Mouse (Mus musculus) midbrain, embryonic 14.5 days (tissue): ENCODE measurements around the gene Atxn7l3. TPM values are rescaled to one million over a fixed set of nuclear protein-coding genes. Genes with fewer than 3 reads are reported as not detected.

Experiments
- ATAC-seq: fragments of 200-750 bp; cut with Nextera tagmentation; 2 replicates; pipeline ENCODE4 v1.8.0; 2017; ENCODE audit warnings: moderate number of reproducible peaks, moderate library complexity; ENCODE audit not compliant: low FRiP score, low TSS enrichment
- DNase-seq: peaks from one replicate; pipeline ENCODE4 v3.0.0-alpha.2; 2015
- H3K27ac ChIP-seq: fragments of 300-500 bp; sonication (generic); replicated peaks from 2 replicates; pipeline ENCODE4 v1.5.1; 2014; ENCODE audit warnings: mild to moderate bottlenecking, low read depth, low read length, moderate library complexity
- H3K27me3 ChIP-seq: fragments of 300-500 bp; sonication (generic); 2 replicates; pipeline ENCODE4 v1.6.1; 2014; ENCODE audit warnings: low read length, control low read depth, mixed read lengths; ENCODE audit not compliant: control insufficient read depth, insufficient read depth
- H3K36me3 ChIP-seq: fragments of 300-500 bp; sonication (generic); 2 replicates; pipeline ENCODE4 v1.6.1; 2014; ENCODE audit warnings: low read length, control low read depth; ENCODE audit not compliant: control insufficient read depth, insufficient read depth
- H3K4me1 ChIP-seq: fragments of 300-500 bp; sonication (generic); 2 replicates; pipeline ENCODE4 v1.6.1; 2014; ENCODE audit warnings: mild to moderate bottlenecking, antibody characterized with exemption, low read length, control low read depth; ENCODE audit not compliant: control insufficient read depth, insufficient read depth
- H3K4me2 ChIP-seq: fragments of 300-500 bp; sonication (generic); 2 replicates; pipeline ENCODE4 v1.6.1; 2014; ENCODE audit warnings: mild to moderate bottlenecking, low read length, moderate library complexity
- H3K4me3 ChIP-seq: fragments of 300-500 bp; sonication (generic); replicated peaks from 2 replicates; pipeline ENCODE4 v1.5.1; 2014; ENCODE audit warnings: low read depth, low read length
- H3K9ac ChIP-seq: fragments of 300-500 bp; sonication (generic); replicated peaks from 2 replicates; pipeline ENCODE4 v1.6.1; 2014; ENCODE audit warnings: mild to moderate bottlenecking, low read length, moderate library complexity
- H3K9me3 ChIP-seq: fragments of 300-500 bp; sonication (generic); 2 replicates; pipeline ENCODE4 v1.6.1; 2016; ENCODE audit warnings: low read length, control low read depth, mixed read lengths; ENCODE audit not compliant: control insufficient read depth
- WGBS: fragments of 180-500 bp; shearing (Covaris S2); extraction: QIAGEN DNeasy Blood & Tissue Kit; methylation state at CpG from one replicate; pipeline ENCODE4 v1.1.7; 2014; 5-methylcytosine and 5-hydroxymethylcytosine counted together
- polyA plus RNA-seq: library from polyadenylated mRNA; unstranded; fragments of >200 nt; fragmentation: Nextera tagmentation; extraction: Ambion mirVana; gene quantifications from 2 replicates; pipeline ENCODE4 v1.2.1, GENCODE M21; 2014

Atxn7l3 gene
- polyA plus RNA-seq, 1 experiment from 2014 or later: 38.5 TPM

DNA sequence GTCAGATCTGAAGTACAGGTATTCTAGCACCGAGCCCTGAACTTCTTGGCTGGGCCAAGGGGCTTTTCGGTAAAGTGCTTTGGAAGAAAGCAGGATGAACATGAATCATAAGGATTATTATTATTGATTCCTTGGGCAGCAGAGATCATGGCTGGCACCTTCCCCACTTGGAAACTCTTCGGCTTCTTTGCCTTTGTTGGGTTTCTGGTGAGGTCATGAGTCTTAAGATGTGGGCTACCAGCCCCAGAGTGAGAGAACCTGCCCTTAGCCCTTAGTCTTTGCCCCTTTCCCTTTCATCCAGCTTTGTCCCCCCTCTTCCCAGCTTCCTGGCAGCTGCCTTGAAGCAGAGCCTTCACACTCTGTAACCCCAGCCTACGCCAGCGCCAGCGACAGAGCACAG, 25.5 kb upstream of the Atxn7l3 start:
- Histone ChIP-seq H3K27ac (no peak overlapping the region), H3K9ac (no peak overlapping the region), H3K36me3 (no peaks in the 10 kb centered on the region), H3K4me3 (no peak overlapping the region), H3K27me3 (no peaks in the 10 kb centered on the region), H3K4me1 (0 out of 2 replicates have a peak, but pooled peaks cover 13% of the 10 kb centered on the region), H3K4me2 (no peak overlapping the region), H3K9me3 (no peaks in the 10 kb centered on the region)
- ATAC-seq (no peak), DNase-seq (no peak)
- 81% methylated on average over 6 of the region's 6 CpGs for whole genome bisulfite sequencing

GRCm38 (mm10) chr11:102320686-102321005, 24.2 kb upstream of the Atxn7l3 start:
- WGBS: 9% methylated on average over 10 of the region's 10 CpGs
- Histone ChIP-seq H3K4me1 (peaks cover 20% of the 10 kb centered on the region), H3K4me3 (peak overlapping the region; percentile 99), H3K27ac (peak overlapping the region; percentile 99), H3K36me3 (peaks cover under 1% of the 10 kb centered on the region; the same call in 1 of the 2 replicates), H3K9ac (peak overlapping the region; percentile 100), H3K27me3 (no peaks in the 10 kb centered on the region), H3K9me3 (no peaks in the 10 kb centered on the region), H3K4me2 (peak overlapping the region; percentile 90)
- DNase-seq (peak; percentile 84), ATAC-seq (peak; percentile 34; the same call in 1 of the 2 replicates)

- Histone ChIP-seq H3K36me3 (peaks cover 6% of the 10 kb centered on the region), H3K4me2 (peak overlapping the region; percentile 90)
Observed at GRCm38 (mm10) chr11:102319941-102320685, 23.7 kb upstream of the Atxn7l3 start.

DNA sequence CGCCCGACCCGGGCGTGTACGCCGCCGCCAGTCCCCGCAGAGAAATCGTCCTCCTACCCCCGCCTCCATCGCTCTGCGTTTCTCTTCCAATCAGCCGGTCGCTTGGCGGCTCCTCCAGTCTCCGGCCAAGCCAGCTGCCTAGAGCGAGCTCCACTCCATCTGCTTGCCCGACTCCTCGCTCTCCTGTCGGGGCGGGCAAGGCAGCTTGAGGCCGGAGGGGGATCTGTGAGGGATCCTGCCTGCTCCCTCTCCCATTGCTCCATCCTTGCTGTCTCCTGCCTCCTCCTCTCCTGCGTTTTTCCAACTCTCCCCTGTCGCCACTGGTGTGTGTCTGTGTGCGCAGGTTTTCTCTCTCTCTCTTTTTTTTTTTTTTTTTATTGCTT, 23.0 kb upstream of the Atxn7l3 start, which contains the start of gene Ubtf:
TSS of gene Ubtf (minus strand) at position 333 of the 383 bp plus-strand sequence.
- H3K4me2 ChIP-seq: peak within 1 kb of the TSS; percentile 90
- peak within 1 kb of the TSS; percentile 99 for H3K4me3 ChIP-seq
- peaks cover 21% of the 10 kb centered on the region for H3K4me1 ChIP-seq
- peak within 1 kb of the TSS; percentile 100 for H3K9ac ChIP-seq
- peaks cover 13% of the 10 kb centered on the region for H3K36me3 ChIP-seq
- DNase-seq (peak; percentile 87), ATAC-seq (peak; percentile 16; the same call in 1 of the 2 replicates)
- peak within 1 kb of the TSS; percentile 99 for H3K27ac ChIP-seq
- H3K27me3 ChIP-seq: no peaks in the 10 kb centered on the region
- no peaks in the 10 kb centered on the region for H3K9me3 ChIP-seq
- WGBS: under 1% methylated on average over 25 of the region's 25 CpGs

More at GRCm38 (mm10) chr11:102319941-102320685, 23.7 kb upstream of the Atxn7l3 start:
- H3K9ac ChIP-seq: peak overlapping the region; percentile 100
- under 1% methylated on average over 38 of the region's 38 CpGs for WGBS
- peak overlapping the region; percentile 99 for H3K27ac ChIP-seq
- no peaks in the 10 kb centered on the region for H3K27me3 ChIP-seq
- peaks cover 21% of the 10 kb centered on the region for H3K4me1 ChIP-seq
- ATAC-seq (peak; percentile 35; the same call in 1 of the 2 replicates), DNase-seq (peak; percentile 91)
- peak overlapping the region; percentile 99 for H3K4me3 ChIP-seq
- H3K9me3 ChIP-seq: no peaks in the 10 kb centered on the region

DNA sequence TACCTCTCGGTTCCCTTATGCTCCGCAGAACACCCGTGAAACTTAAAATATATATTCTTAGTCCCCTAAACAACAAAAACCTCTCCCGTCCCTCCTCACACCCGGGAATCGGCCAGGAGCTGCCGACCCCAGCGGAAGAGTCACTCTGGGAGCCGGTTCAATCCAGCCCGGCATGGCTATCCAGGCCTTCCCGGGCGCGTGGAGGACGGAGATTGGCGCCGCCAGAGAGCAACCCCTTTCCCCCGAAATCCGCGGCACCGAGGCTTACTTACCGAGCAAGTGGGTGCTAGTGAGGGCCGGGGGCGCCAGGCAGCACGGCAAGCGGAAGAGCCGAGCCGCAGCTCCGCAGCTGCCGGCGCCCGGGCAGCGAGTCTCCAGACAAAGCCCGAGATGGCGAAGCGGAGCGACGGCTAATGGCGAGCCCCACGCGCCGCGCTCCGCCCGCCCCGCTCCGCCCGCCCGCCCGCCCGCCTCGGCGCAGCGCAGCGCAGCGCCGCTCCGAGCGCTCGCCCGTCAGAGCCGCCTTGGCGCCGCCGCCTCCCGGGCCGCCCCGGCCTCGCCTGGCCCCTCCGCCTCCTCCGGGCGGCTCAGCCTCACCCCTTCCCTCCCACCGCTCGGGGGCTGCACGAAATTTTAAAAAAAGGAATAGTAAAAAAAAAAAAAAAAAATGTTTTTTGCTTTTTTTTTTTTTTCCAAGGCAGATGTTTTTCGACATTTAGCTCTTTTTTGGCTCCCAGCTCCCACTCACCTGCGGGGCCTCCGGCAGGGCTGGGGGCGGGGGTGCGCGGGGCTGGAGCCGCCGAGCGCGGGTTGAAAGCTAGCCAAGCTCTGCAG, 22.4 kb upstream of the Atxn7l3 start:
- no peaks in the 10 kb centered on the region for H3K9me3 ChIP-seq
- H3K36me3 ChIP-seq: peaks cover 19% of the 10 kb centered on the region
- H3K4me2 ChIP-seq: peak overlapping the region; percentile 90
- ATAC-seq: no peak
- peak overlapping the region; percentile 99 for H3K4me3 ChIP-seq
- H3K27ac ChIP-seq: peak overlapping the region; percentile 99
- H3K27me3 ChIP-seq: no peaks in the 10 kb centered on the region
- DNase-seq: peak; percentile 77
- under 1% methylated on average over 75 of the region's 84 CpGs for WGBS
- H3K9ac ChIP-seq: peak overlapping the region; percentile 100
- peaks cover 21% of the 10 kb centered on the region for H3K4me1 ChIP-seq

GRCm38 (mm10) chr11:102317901-102318575, 21.6 kb upstream of the Atxn7l3 start:
- Histone ChIP-seq H3K27ac (peak overlapping the region; percentile 99), H3K9me3 (no peaks in the 10 kb centered on the region), H3K4me3 (peak overlapping the region; percentile 99), H3K27me3 (no peaks in the 10 kb centered on the region), H3K36me3 (peaks cover 27% of the 10 kb centered on the region), H3K4me1 (peaks cover 20% of the 10 kb centered on the region), H3K4me2 (peak overlapping the region; percentile 90), H3K9ac (peak overlapping the region; percentile 100)
- ATAC-seq (peak; percentile 56), DNase-seq (peak; percentile 87)
- 0% methylated on average over 55 of the region's 77 CpGs for WGBS

DNA sequence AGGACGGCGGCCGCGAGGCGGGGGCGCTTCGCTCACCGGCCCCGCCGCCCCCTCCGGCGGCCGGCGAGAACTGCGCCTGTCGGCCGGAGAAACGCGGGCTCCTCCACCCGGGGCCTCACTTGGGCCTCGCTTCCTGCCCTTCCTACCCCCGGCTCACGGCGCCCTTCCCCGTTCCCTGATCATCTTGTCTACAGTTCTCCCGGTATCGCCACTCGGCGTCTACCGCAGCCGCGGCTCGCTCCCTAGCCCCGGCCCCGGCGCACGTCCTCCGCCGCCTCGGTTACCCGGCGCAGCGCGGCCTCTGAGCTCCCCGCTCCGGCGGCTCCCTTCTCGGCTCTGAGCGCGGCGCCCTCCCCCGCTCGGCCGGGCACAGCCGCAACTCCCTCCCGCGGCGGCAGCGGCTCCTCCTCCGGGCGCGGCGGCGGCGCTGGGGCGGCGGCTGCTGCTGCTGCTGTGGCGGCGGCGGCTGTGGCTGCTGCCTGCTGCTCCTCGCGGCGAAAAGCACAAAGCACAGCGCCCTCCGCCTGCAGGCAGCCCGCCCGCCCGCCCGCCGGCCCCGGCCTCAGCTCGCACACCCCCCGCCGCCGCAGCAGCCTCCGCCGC, 21.0 kb upstream of the Atxn7l3 start:
- 0 out of 2 replicates have a peak, but pooled peaks have one; percentile 19 for ATAC-seq

More for the DNA sequence above, 21.0 kb upstream of the Atxn7l3 start:
- Histone ChIP-seq H3K4me3 (peak overlapping the region; percentile 99), H3K27me3 (no peaks in the 10 kb centered on the region), H3K4me2 (peak overlapping the region; percentile 90), H3K9me3 (no peaks in the 10 kb centered on the region), H3K36me3 (peaks cover 33% of the 10 kb centered on the region), H3K9ac (peak overlapping the region; percentile 100), H3K4me1 (peaks cover 17% of the 10 kb centered on the region), H3K27ac (peak overlapping the region; percentile 99)
- DNase-seq: peak; percentile 80
- whole genome bisulfite sequencing: under 1% methylated on average over 83 of the region's 87 CpGs
